Mouse (Mus musculus): Measurements from ENCODE around the gene Pknox1. TPM values are rescaled to one million over a fixed set of nuclear protein-coding genes. Genes with fewer than 3 reads are reported as not detected.
"Not testable (repeated sequence)": the region's sequence is repeated elsewhere in the genome, so short reads cannot be mapped to it uniquely, and the experiment has no call there.

Gene Pknox1
- total RNA-seq, 2 experiments from 2014 or later = 14.1 to 14.4 TPM

DNA sequence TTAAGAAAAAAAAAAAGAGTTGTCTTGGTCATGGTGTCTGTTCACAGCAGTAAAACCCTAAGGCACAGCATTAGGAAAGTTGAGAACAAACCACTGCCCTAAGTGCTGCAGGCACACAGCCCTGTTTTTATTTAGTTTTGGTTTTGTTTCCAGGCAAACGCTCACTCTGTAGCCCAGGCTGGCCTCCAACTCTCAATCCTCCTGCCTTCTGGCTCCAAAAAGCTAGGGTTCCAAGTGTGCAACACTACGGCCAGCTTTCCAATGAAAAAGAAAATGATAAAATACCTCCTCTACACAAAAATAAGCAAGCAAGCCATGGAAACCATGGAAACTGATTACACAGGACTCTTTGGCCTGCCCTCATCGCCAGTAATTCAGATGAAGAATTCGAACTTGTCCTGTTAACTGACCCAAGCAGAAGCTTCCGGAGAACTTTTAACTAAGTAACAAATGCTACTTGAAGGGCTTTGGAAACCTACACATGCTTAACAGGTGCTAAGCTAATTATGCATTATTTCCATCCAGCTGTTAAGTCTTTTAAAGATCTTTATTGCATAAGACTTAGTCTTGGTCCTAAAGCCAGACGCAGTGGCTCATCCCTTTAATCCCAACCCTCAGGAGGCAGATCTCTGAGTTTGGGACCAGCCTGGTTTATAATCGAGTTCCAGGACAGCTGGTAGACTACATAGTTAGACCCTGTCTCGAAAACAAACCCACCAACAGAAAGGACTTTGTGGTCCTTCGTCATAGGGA is 17.9 kb upstream of the Pknox1 start:
- DNase-seq (ENCODE audit: extremely low spot score in 1 of 2, low spot score in 2 of 2) = no peak
- intact Hi-C loops (cut with DNase I) = no loop called here

- intact Hi-C loops (cut with DNase I) = no loop called here
- no peak for DNase-seq (ENCODE audit: extremely low spot score in 1 of 2, low spot score in 2 of 2)
Observed at GRCm38 (mm10) chr17:31547974-31548373, 16.6 kb upstream of the Pknox1 start.

DNA sequence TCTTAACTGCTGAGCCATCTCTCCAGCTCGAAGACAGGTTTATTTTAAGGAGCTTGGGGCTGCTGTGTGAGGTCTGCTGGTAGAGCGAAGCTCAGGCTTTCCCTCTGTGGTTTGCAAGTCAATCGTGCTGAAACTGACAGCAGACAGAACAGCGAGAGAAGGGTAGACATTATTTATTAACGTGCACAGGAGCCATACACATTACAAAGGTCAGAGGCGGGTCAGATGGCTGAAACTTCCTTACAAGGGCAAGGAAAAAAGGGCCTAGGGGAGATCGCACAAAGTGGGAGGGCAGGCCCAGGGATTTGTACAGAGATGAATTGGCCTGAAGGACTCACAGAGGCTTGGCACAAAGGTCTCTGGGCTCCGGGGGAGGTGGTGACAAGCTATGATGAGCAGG is 15.1 kb upstream of the Pknox1 start:
- no peak for DNase-seq (ENCODE audit: extremely low spot score in 1 of 2, low spot score in 2 of 2)
- intact Hi-C loops (cut with DNase I) = no loop called here

DNA sequence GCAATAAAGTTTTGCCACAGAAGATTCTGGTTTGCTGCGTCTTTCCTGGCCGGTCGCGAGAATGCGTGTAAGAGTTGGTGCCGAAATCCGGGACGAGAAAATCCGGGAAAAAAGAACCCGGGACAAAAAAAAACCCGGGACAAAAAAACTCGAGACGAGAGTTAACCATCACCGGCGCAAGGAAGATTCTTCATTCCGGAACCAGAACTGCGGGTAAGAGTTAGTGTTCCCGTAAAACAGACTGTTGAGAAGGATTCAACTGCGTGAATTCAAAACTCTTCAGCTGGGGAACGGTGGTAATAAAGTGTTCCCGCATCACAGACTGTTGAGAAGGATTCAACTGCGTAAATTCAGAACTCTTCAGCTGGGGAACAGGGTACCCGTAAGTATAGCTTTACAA is 11.9 kb upstream of the Pknox1 start:
- DNase-seq (ENCODE audit: extremely low spot score in 1 of 2, low spot score in 2 of 2); intact Hi-C loops (cut with DNase I): not testable (repeated sequence)

DNA sequence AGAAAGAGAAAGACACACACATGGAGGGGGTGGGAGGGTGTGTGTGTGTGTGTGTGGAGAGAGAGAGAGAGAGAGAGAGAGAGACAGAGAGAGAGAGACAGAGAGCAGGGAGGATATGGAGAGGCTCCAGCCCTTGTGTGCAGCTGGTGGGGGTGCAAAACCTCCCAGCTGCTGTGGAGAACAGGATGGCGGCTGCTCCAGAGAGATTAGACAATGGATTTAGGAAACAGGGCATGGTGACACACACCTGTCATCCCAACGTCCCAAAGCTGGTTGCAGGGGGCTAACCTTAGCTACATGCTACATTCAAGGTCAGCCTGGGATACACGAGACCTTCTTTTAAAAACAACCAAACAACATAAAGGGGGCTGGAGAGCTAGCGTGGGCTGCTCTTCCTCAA is 8.3 kb upstream of the Pknox1 start:
- intact Hi-C loops (cut with DNase I) = no loop called here
- no peak for DNase-seq (ENCODE audit: extremely low spot score in 1 of 2, low spot score in 2 of 2)

DNA sequence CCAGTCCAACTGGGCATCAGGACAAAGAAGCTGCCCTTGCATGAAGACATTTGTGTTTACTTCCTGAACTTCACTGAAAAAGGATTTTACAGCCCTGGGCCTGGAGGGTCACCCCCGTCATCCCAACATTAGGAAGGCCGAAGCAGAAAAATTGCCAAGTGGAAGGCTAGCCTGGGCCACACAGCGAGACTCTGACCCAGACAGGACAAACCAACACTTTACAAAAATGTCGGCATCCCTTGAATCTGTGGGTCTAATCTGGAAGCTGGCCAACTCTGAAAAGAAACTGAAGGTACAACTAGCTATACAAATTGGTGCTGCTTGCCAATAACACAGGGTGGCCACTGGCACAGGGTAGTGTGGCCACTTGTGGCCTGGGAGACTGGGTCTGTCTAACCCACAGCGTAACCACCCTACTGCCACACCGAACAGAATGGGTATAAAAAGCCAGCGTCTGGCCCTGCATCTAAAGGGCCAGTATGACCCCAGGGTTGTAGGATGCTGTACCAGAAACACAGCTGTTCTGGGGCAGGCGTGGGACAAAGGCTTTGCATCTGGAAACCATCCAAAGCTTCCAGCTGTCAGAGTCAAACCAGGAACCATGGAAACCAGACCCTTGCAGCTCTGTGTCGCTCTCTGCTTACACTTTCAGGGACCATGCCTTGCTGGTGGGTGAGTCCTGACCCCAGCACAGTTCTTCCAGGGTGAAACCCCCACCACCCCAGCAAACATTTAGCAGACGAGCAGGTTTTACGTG is 7.2 kb upstream of the Pknox1 start:
- intact Hi-C loops (cut with DNase I) = no loop called here
- peak in 1 of 2 experiments; percentile 56 for DNase-seq (ENCODE audit: extremely low spot score in 1 of 2, low spot score in 2 of 2)

GRCm38 (mm10) chr17:31557947-31558542 is 6.5 kb upstream of the Pknox1 start:
- no peak for DNase-seq (ENCODE audit: extremely low spot score in 1 of 2, low spot score in 2 of 2)
- intact Hi-C loops (cut with DNase I) = no loop called here

DNA sequence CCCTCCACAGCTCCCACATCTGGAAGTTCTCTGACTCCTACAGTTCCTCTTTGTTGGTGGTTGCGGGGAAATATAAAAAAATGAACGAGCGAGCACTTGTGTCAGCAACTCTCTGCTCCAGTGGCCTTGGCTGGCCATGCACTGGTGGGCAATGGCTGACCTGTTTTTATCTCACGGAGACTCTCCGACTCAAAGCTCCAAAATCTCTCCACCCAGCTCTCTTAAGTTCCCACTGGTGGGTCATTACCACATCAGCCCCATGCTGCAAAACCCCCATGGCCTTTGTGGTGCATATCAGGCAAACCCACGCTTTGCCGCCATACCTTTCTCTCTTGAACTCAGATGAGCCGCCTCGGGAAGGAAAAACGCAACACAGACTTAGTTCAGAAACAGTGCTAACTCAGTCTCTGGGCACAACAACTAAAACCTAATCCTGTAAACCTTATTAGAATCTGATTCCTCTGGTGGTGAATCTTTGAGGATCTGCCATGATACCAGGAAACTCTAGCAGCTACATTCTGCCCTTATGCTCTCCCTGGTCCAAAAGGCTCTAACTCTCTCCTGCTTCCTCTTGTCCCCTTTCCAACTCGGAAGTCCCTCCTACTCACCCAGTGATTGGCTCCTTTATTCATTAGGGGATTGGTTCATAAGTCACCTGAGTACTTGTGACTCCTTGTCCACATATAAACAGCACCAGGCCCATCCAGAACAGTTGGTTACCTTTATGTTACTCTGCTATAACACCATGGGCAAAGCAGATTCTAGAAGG is 5.3 kb upstream of the Pknox1 start:
- no peak for DNase-seq (ENCODE audit: extremely low spot score in 1 of 2, low spot score in 2 of 2)
- intact Hi-C loops (cut with DNase I) = no loop called here

DNA sequence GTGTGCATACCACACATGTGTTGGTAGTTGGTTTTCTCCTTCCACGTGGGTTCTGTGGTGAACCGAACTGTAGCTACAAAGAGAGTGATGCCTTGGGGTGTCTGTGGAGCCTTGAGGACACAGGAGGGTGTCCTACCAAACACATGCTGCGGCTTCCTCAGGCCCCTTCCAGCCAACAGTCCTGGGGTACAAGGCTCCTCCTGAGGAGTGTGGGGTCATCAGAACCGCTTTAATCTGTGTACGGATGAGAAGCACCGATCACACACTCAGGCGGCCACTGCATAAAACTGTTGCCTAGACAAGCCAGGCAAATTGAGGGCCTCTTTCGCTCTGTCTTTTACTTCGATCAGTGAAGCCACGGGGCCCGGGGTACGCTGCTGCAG is 911 bp upstream of the Pknox1 start:
- intact Hi-C loops (cut with DNase I) = no loop called here
- DNase-seq (ENCODE audit: extremely low spot score in 1 of 2, low spot score in 2 of 2) = peak; percentile 36 to 47

DNA sequence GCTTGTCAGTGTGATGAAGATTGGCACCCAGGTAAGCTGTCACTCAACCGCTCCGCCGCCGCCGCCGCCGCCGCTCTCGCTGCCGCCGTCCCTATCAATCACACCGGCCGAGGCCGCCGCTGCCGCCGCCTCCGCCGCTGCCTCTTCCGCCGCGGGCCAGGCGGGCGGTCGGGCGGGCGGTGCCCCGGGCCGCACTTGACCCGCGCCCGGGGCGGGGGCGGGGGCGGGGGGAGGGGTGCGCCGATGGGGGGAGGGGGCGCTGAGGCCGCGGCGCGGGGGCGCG is 265 bp downstream of the Pknox1 start:
- no peak for DNase-seq (ENCODE audit: extremely low spot score in 1 of 2, low spot score in 2 of 2)
- intact Hi-C loops (cut with DNase I) = loop anchor here (5.0 kb wide), 1 partner anchor 37 kb away; no protein-coding TSS in a partner anchor

DNA sequence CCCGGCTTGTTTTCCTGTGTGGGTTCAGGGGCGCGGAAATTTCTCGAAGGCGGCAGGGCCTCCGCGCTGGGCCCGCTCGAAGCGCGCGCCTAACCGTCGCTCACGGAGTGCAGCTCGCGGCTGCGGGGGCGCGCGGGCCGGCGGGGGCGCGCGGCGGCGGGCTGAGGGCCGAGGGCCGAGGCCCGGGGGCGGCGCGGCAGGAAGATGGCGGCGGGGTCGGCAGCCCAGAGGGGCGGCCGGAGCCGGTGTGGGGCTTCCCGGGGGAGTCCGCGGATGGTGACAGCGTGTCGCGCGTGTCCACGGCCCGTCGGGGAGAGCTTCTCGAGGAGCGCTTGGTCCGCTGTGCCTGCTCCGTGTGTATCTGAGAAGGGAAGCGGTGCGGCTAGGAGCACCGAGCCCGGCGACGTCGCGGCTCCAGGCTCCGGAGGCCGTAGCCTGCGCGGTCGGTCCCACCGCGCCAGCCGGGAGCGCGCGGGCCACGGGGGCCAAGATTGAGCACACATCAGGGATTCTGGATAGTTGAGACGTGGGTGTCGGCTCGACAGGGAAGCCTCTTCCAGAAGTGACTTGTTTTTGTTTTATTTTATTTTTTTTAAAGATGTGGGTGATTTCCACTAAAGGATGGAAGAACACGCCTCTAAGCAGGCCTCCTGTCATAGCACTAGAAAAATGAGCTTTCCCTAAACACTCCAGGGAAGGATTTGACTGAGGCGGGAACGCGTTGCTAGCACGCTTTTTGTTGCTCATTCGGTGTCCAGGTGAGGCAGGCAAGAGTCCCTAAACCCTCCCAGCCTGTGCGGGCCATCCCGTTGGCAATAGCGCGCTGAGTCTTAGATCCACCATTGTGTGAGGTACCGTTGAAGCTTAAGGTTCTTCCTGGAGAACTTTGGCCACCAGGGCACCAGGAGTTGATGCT is 865 bp downstream of the Pknox1 start:
- DNase-seq (ENCODE audit: extremely low spot score in 1 of 2, low spot score in 2 of 2) = peak; percentile 39 to 88
- intact Hi-C loops (cut with DNase I) = loop anchor here (5.0 kb wide), 1 partner anchor 38 kb away; no protein-coding TSS in a partner anchor

DNA sequence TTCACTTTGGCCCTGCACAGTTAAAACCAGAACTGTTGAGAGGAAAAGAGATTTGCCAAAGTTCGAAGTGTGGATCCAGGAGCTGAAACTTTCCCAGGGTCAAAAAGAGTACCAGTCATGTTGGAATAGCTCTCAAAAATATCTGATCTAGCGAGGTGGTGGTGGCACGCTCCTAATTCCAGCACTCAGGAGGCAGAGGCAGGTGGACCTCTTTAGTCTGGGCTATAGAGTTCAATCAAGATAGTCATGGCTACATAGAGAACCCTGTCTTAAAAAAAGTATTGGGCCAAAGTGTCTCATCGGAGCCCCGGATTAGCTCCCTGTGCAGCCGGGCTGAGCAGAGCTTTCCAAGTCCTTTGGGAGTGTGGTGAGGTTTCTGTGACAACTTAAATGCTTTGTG is 1.7 kb downstream of the Pknox1 start:
- no peak for DNase-seq (ENCODE audit: extremely low spot score in 1 of 2, low spot score in 2 of 2)
- intact Hi-C loops (cut with DNase I) = loop anchor here (5.0 kb wide), 1 partner anchor 39 kb away; no protein-coding TSS in a partner anchor

- DNase-seq (ENCODE audit: extremely low spot score in 1 of 2, low spot score in 2 of 2) = no peak
- intact Hi-C loops (cut with DNase I) = loop anchor here (5.0 kb wide), 2 partner anchors 42 to 68 kb away; partner anchors contain the start of gene Cbs
Observed at GRCm38 (mm10) chr17:31569756-31570155, 5.2 kb downstream of the Pknox1 start.

DNA sequence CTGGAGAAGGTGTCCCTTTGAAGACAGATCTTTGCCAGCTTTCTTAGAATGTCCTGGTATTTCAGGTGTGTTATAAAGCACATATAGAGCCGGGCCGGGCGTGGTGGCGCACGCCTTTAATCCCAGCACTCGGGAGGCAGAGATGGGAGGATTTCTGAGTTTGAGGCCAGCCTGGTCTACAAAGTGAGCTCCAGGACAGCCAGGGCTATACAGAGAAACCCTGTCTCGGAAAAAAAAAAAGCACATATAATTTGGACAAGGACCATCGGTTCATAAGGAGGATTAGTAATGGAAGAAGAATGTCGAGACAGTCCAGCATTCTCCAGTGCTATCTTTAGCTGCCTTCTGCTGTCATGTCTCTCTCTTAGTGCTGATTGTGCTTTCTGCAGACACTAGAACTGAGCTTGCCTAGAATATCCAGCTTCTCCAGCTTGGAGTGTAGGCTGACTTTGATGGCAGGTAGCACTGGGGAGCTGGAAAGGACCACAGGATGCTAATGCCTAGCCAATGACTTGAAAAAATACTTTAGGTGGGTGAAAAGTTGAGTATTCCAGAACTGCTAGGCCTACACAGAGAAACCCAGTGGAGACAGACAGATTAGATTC is 5.9 kb downstream of the Pknox1 start:
- peak in 1 of 2 experiments; percentile 78 for DNase-seq (ENCODE audit: extremely low spot score in 1 of 2, low spot score in 2 of 2)
- intact Hi-C loops (cut with DNase I) = loop anchor here (5.0 kb wide), 1 partner anchor 67 kb away; the partner anchor contains the start of gene Cbs

DNA sequence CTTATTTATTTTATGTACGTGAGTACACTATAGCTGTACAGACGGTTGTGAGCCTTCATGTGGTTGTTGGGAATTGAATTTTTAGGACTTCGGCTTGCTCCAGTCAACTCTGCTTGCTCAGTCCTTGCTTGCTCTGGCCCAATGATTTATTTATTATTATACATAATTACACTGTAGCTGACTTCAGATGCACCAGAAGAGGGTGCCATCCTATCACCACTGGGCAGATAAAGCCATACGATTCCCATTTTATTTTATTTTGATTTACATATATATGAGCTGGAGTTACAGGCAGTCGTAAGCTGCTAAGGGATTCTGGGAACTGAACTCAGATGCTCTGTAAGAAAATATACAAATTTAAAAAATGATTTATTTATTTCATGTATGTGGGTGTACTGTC is 7.2 kb downstream of the Pknox1 start:
- intact Hi-C loops (cut with DNase I) = loop anchor here (5.0 kb wide), 1 partner anchor 66 kb away; the partner anchor contains the start of gene Cbs

GRCm38 (mm10) chr17:31574662-31575061 is 10.1 kb downstream of the Pknox1 start:
- intact Hi-C loops (cut with DNase I) = loop anchor here (5.0 kb wide), 1 partner anchor 63 kb away; the partner anchor contains the start of gene Cbs
- no peak for DNase-seq (ENCODE audit: extremely low spot score in 1 of 2, low spot score in 2 of 2)

More for the DNA sequence above, 7.2 kb downstream of the Pknox1 start:
- no peak for DNase-seq (ENCODE audit: extremely low spot score in 1 of 2, low spot score in 2 of 2)

DNA sequence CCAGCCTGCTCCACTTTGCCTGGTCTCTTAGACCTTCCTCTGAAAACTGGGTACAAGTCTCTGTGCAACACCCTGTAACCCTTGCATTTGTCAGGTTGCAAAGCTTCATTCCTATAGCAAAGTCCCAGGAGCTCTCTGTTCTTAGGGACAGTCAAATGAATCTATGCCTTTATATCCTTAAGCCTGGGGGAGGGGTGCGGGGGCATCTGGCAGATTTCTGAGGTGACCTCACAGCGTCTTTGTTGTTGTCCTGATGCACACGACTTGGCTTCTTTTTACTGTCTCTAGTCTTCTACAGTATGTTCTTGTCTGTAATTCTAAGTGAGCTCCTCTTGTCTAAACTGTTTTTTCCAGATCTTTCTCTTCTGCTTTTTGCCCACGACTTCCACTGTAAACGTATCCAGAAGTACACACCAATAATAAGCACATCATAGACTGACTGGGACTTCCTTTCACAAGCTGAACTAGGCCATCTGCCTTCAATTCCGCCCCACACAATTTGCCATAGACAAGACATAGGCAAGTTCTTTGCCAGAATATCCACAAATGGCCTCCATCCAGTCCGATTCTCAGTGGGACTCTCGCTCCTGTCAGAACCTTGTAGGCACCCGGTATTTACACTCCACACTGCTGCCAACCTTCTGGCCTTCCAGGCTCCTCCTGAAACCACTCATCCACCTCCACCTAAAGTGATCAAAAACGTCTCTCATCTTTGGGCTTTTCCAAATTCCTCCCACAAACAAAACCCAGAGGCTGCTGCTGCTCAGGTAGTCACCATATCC is 12.1 kb downstream of the Pknox1 start:
- DNase-seq (ENCODE audit: extremely low spot score in 1 of 2, low spot score in 2 of 2) = no peak

More for the DNA sequence above, 12.1 kb downstream of the Pknox1 start:
- intact Hi-C loops (cut with DNase I) = no loop called here

Data from left cerebral cortex, postnatal 10 days (tissue).